Mouse (Mus musculus) thymus, postnatal 36 days (tissue): ENCODE results near the gene Il22ra1.
"Not testable (repeated sequence)": the region's sequence is repeated elsewhere in the genome, so short reads cannot be mapped to it uniquely, and the experiment has no call there.

Experiments used
- DNase-seq, 2 experiments: peaks; one replicate each; pipeline ENCODE4 v3.0.0; 2022; ENCODE audit warnings: mixed read lengths in 2 of 2

Gene Il22ra1

GRCm38 (mm10) chr4:135727817-135728216, at the start of gene Il22ra1:
Il22ra1 (plus strand) TSS chr4:135728172.
- no peak for DNase-seq

GRCm38 (mm10) chr4:135679316-135679715, 48.7 kb upstream of the Il22ra1 start:
- no peak for DNase-seq

- no peak for DNase-seq
Measured at GRCm38 (mm10) chr4:135681789-135682188, 46.2 kb upstream of the Il22ra1 start.

- DNase-seq: no peak
Measured at GRCm38 (mm10) chr4:135683553-135683952, 44.4 kb upstream of the Il22ra1 start.

- DNase-seq: no peak
Measured at GRCm38 (mm10) chr4:135684731-135685130, 43.2 kb upstream of the Il22ra1 start.

- peak in 1 of 2 experiments; percentile 16 for DNase-seq
Measured at GRCm38 (mm10) chr4:135685906-135686567, 41.9 kb upstream of the Il22ra1 start, which contains the start of gene Ifnlr1. Ifnlr1 (plus strand) TSS chr4:135686287.

GRCm38 (mm10) chr4:135686568-135686953, 41.4 kb upstream of the Il22ra1 start:
- no peak for DNase-seq

GRCm38 (mm10) chr4:135689797-135690196, 38.2 kb upstream of the Il22ra1 start:
- DNase-seq: no peak

GRCm38 (mm10) chr4:135690241-135690640, 37.7 kb upstream of the Il22ra1 start:
- DNase-seq: no peak

GRCm38 (mm10) chr4:135692916-135693315, 35.1 kb upstream of the Il22ra1 start:
- no peak for DNase-seq

GRCm38 (mm10) chr4:135698498-135698897, 29.5 kb upstream of the Il22ra1 start:
- DNase-seq: no peak

GRCm38 (mm10) chr4:135703497-135703896, 24.5 kb upstream of the Il22ra1 start:
- no peak for DNase-seq

GRCm38 (mm10) chr4:135704016-135704415, 24.0 kb upstream of the Il22ra1 start:
- DNase-seq: no peak

GRCm38 (mm10) chr4:135706045-135706444, 21.9 kb upstream of the Il22ra1 start:
- DNase-seq: no peak

- DNase-seq: peak; percentile 65 to 78
Measured at GRCm38 (mm10) chr4:135709072-135709564, 18.9 kb upstream of the Il22ra1 start.

GRCm38 (mm10) chr4:135709621-135710020, 18.4 kb upstream of the Il22ra1 start:
- no peak for DNase-seq

GRCm38 (mm10) chr4:135710392-135710791, 17.6 kb upstream of the Il22ra1 start:
- DNase-seq: no peak

GRCm38 (mm10) chr4:135714776-135715175, 13.2 kb upstream of the Il22ra1 start:
- DNase-seq: no peak

GRCm38 (mm10) chr4:135716438-135716837, 11.5 kb upstream of the Il22ra1 start:
- not testable (repeated sequence) for DNase-seq

GRCm38 (mm10) chr4:135722540-135723290, 5.3 kb upstream of the Il22ra1 start:
- DNase-seq: no peak

- DNase-seq: no peak
Measured at GRCm38 (mm10) chr4:135726416-135726815, 1.6 kb upstream of the Il22ra1 start.

GRCm38 (mm10) chr4:135730204-135730603, 2.2 kb downstream of the Il22ra1 start:
- DNase-seq: no peak

- DNase-seq: no peak
Measured at GRCm38 (mm10) chr4:135730951-135731350, 3.0 kb downstream of the Il22ra1 start.

- DNase-seq: no peak
Measured at GRCm38 (mm10) chr4:135733901-135734300, 5.9 kb downstream of the Il22ra1 start.
